Mouse (Mus musculus) erythroblast, adult 5-6 weeks (primary cell): ENCODE results near the gene Usp11. TPM values are rescaled to one million over a fixed set of nuclear protein-coding genes. Genes with fewer than 3 reads are reported as not detected.
"Not testable (repeated sequence)": the region's sequence is repeated elsewhere in the genome, so short reads cannot be mapped to it uniquely, and the experiment has no call there.

ENCODE experiments used
- ATAC-seq: replicated peaks from 2 replicates; pipeline ENCODE4 v1.8.0; 2016; ENCODE audit warnings: moderate number of reproducible peaks, mild to moderate bottlenecking, moderate TSS enrichment, inconsistent platforms; ENCODE audit not compliant: poor library complexity, low FRiP score, severe bottlenecking
- total RNA-seq, 2 experiments: library from RNA; stranded (forward) in 1 of 2; stranded (reverse) in 1 of 2; fragments of 150-400 nt in 1 of 2; fragments of 200-764, 138-1000 nt in 1 of 2; gene quantifications; 2 replicates each; pipeline versions ENCODE4 v1.2.3 to v1.2.4; 2015 to 2017; ENCODE audit warnings: low replicate concordance in 2 of 2

The Usp11 gene
- total RNA-seq (2015; ENCODE audit: low replicate concordance) (2.3 and 3.5 TPM in 2 replicates), total RNA-seq (2017; ENCODE audit: low replicate concordance) (2.6 and 5.7 TPM in 2 replicates)

DNA sequence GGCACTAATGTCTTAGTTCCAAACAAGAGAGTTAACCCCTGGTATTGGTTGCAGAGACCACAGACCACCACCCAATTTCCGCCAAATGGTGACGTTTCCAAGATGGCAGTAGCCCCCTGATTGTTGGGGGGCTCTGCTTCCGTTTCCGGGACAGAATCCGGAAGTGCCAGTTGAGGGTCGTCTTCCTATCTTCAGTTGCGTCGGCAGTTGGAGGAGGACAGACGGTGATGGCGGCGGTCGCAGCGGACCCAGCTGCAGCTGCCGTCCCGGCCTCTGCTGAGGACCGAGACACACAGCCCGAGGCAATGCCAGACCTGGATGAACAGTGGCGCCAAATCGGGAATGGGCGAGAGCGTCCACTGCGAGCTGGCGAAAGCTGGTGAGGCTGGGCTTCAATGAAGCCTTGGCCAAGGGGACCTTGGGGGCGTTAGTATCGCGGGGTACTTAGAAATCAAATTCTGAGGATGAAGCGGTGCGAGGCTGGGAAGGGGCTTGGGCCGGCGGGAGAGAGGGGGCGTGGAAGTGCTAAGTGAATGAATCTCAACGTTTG lies at the start of gene Usp11:
Gene Usp11, plus strand, starts transcription at position 166 of the 550 bp plus-strand sequence.
- ATAC-seq = peak; percentile 27; the same call in 1 of the 2 replicates

GRCm38 (mm10) chrX:20657593-20657992 lies 46.1 kb upstream of the Usp11 start:
- ATAC-seq = no peak

DNA sequence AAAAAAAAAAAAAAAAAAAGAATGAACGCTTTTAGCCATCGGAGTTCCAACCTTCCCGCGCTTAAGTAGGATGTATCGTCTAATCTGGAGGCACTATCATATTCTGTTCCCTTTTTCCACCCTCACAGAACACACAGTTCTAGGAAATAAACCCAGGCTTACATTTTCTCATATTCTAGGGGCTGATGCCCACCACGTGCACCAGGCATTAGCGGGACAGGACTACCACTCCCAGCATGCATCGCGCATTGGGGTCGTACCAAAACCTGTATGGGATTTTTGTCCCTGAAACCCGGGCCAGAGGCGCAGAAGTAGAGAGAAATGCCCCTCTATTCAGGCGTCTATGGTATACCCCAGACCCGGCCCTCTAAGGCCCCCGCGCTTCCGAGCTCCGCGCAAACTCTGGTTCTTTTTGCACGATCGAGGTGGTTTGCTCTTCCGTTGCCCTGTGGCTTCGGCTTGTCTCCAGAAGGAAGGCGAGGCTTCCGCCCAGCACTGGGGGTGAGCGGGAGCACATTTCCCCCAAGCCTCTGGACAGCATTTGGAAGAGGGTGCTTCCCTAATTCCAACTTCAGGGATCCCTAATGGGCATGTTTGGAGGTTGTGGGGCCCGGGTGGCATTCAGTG lies 45.6 kb upstream of the Usp11 start, which contains the start of gene Uba1:
Gene Uba1, plus strand, starts transcription at position 301 of the 627 bp plus-strand sequence.
- peak; percentile 54 for ATAC-seq

GRCm38 (mm10) chrX:20658891-20659406 lies 44.8 kb upstream of the Usp11 start:
- ATAC-seq = no peak

- no peak for ATAC-seq
These were observed 41.4 kb upstream of the Usp11 start for GRCm38 (mm10) chrX:20662317-20662715.

GRCm38 (mm10) chrX:20662716-20663443 lies 40.8 kb upstream of the Usp11 start:
- ATAC-seq = peak; percentile 95

- ATAC-seq = peak; percentile 51
These were observed 40.3 kb upstream of the Usp11 start for GRCm38 (mm10) chrX:20663444-20663790.

GRCm38 (mm10) chrX:20687519-20688067 lies 16.1 kb upstream of the Usp11 start, which contains the start of gene Cdk16:
Gene Cdk16 (plus strand): TSS chrX:20687954.
- peak; percentile 91 for ATAC-seq

- ATAC-seq = peak; percentile 89
These were observed 15.6 kb upstream of the Usp11 start for GRCm38 (mm10) chrX:20688068-20688547.

DNA sequence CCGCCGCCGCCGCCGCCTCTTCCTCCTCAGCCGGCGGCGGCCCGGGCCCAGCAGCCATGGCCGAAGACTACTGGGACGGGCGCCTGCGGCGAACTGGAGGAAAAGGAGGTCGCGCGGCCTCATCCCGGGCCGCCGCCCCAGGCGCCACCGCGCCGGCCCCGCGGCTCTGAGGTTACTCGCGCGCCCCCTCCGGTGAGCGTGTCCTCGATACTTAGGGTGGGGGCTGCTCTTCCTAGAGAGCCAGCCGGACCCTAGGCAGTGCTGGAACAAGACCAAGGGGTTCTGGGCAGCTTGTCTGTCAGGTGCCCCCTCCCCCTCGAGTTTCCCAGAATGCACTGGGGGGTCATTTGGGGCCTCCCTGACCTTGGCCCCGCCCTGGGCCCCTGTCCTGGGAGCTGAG lies 15.1 kb upstream of the Usp11 start:
- peak; percentile 49 for ATAC-seq

GRCm38 (mm10) chrX:20691566-20691965 lies 12.1 kb upstream of the Usp11 start:
- no peak for ATAC-seq

GRCm38 (mm10) chrX:20692616-20693015 lies 11.1 kb upstream of the Usp11 start:
- ATAC-seq = no peak

DNA sequence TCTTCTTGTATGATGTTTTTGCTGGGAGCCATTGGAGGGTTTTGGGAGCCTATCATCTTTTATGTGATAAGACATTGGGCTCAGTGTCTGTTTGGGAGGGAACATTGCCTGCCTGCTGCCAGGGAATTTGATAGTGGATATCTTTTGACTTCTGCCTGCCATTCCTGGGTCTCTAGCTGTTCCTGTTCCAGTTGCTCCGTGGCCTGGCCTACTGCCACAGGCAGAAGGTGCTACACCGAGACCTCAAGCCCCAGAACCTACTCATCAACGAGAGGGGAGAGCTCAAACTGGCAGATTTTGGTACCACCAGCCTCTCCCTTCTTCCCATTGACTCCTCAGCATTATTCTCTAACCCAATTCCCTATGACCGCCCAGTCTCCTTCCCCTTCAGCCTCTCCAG lies 7.9 kb upstream of the Usp11 start:
- no peak for ATAC-seq

DNA sequence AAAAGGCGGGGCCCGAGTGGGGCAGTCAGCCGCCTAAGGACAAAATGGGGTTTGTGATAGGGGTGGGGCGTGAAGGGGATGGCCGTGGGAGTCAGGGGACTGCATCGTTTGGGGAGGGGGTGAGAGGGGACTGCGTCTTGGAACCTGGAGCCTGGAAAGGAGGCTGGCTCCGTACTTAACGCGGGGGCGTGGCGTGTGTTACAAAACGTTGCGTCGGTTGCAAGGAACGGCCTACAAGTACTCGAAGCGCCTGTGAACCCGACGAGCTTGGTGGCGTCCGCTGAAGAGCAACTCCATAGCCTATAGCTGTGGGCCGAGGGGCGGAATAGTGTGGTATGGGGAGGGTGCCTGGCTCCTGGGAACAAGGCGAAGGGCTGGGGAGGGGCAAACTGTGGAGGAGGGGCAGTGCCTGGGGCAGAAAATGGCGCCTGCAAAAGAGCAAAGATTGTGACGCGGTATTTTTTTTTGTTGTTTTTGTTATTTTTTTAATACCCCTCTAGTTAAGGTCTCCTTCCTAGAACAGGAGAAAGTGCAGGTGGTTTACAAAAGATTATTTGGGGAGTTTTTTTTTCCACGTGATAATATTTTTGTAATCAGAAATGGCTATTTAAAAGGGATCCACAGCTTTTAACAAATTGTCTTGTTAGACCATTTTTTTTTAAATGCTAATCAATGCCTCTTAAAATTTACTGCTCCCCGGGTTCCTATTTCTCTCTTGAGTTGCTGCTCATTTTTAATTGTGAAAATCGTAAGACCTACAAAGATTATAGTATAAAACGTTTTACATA lies 783 bp downstream of the Usp11 start:
- peak; percentile 89 for ATAC-seq

- ATAC-seq = no peak
These were observed 1.3 kb downstream of the Usp11 start for GRCm38 (mm10) chrX:20705083-20705402.

DNA sequence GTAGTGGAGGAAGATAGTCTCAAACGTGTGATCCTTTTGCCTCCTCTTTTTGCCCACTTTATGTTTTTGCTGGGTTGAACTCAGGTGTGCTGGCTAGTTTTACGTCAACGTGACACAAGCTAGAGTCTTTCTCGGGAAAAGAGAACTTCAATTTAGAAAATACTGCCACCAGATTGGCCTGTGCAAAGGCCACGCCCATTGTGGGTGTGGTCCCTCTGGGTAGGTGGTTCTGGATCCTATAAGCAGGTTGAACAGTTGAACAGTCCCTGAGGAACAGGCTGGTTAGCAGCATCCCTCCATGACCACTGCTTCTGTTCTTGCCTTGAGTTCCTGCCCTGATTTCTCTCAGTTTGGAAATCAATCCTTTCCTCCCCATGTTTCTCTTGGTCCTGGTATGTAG lies 25.0 kb downstream of the Usp11 start:
- ATAC-seq = no peak

- not testable (repeated sequence) for ATAC-seq
These were observed 26.3 kb downstream of the Usp11 start for GRCm38 (mm10) chrX:20730048-20730447.

DNA sequence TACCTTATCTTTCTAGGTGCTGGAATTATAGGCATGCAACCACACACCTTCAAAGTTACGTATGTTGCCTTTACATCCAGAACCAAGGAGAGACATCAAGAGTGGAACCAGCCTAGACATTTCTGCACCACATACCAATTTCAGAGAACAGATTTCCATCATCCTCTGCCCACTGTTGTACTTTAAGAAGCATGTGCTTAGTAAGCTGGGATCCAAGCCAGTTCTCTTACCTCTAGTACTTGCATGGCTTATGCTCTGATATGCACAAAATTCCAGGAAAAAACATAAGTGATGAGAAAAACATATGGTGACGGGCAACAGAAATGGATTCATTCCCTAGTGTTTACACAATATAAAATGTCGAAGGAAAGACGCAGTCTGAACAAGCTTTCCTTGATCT lies 32.8 kb downstream of the Usp11 start:
- ATAC-seq = no peak

DNA sequence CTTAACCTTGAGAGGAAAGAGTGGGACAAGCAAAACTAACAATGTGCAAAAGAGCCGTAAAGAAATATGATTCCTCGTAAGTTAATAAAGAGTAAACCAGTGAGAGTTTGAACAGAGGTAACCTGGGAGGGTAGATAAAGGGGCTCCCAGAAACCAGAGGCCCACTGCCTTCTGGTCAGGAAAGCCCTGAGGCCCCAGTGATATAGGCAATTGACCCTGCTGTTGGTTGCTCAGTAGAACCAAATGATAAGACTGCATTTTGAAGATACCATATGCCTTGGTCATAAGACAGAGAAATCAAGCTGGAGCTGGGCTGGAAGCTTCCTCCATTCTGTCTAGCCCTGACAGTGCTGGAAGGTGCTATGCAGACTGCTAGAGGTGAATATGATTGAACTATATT lies 45.1 kb downstream of the Usp11 start:
- no peak for ATAC-seq

- no peak for ATAC-seq
These were observed 57.5 kb downstream of the Usp11 start for GRCm38 (mm10) chrX:20761201-20761600.
